Mouse (Mus musculus) MN1 (cell line): ENCODE measurements around the gene Wif1.

Experiments used
- DNase-seq: peaks from one replicate; pipeline ENCODE4 v3.0.0-alpha.2; 2016; ENCODE audit warnings: low spot score

The Wif1 gene

GRCm38 (mm10) chr10:121070742-121071141 lies 37.0 kb downstream of the Wif1 start:
- no peak for DNase-seq

GRCm38 (mm10) chr10:121080500-121080899 lies 46.7 kb downstream of the Wif1 start:
- no peak for DNase-seq

GRCm38 (mm10) chr10:121082881-121083280 lies 49.1 kb downstream of the Wif1 start:
- DNase-seq, result no peak

- DNase-seq, result no peak
These were observed 49.8 kb downstream of the Wif1 start for GRCm38 (mm10) chr10:121083512-121083911.

- no peak for DNase-seq
These were observed 54.9 kb downstream of the Wif1 start for GRCm38 (mm10) chr10:121088679-121089078.

- no peak for DNase-seq
These were observed 55.6 kb downstream of the Wif1 start for GRCm38 (mm10) chr10:121089312-121089711.

- DNase-seq, result no peak
These were observed 56.2 kb downstream of the Wif1 start for GRCm38 (mm10) chr10:121090006-121090405.

- no peak for DNase-seq
These were observed 62.2 kb downstream of the Wif1 start for GRCm38 (mm10) chr10:121095948-121096347.

GRCm38 (mm10) chr10:121098263-121098662 lies 64.5 kb downstream of the Wif1 start:
- DNase-seq, result no peak

- DNase-seq, result no peak
These were observed 65.9 kb downstream of the Wif1 start for GRCm38 (mm10) chr10:121099658-121100057.

GRCm38 (mm10) chr10:121116115-121116514 lies 82.4 kb downstream of the Wif1 start:
- no peak for DNase-seq

- DNase-seq, result no peak
These were observed 82.9 kb downstream of the Wif1 start for GRCm38 (mm10) chr10:121116636-121117035.

GRCm38 (mm10) chr10:121120751-121121150 lies 87.0 kb downstream of the Wif1 start:
- no peak for DNase-seq

- no peak for DNase-seq
These were observed 90.7 kb downstream of the Wif1 start for GRCm38 (mm10) chr10:121124481-121124880.

- DNase-seq, result no peak
These were observed 95.5 kb downstream of the Wif1 start for GRCm38 (mm10) chr10:121129000-121129925.
